Mouse (Mus musculus) large intestine, adult 2 months (tissue): ENCODE measurements around the gene Wdfy1. TPM values are rescaled to one million over a fixed set of nuclear protein-coding genes. Genes with fewer than 3 reads are reported as not detected.

Experiments used
- DNase-seq: peaks from one replicate; pipeline ENCODE4 v3.0.0-alpha.2; 2012; ENCODE audit warnings: low read depth, low spot score
- WGBS: fragments of 180-500 bp; shearing (Covaris S2); methylation state at CpG from one replicate; pipeline ENCODE4 v1.1.7; 2018; 5-methylcytosine and 5-hydroxymethylcytosine counted together
- polyA plus RNA-seq: library from polyadenylated mRNA; depleted of rRNA; stranded (reverse); fragments of >200 nt; gene quantifications from 2 replicates; pipeline ENCODE4 v1.2.3, GENCODE M21; 2012; rRNA removed

Gene Wdfy1
- polyA plus RNA-seq, 1 experiment: 27.0 TPM

DNA sequence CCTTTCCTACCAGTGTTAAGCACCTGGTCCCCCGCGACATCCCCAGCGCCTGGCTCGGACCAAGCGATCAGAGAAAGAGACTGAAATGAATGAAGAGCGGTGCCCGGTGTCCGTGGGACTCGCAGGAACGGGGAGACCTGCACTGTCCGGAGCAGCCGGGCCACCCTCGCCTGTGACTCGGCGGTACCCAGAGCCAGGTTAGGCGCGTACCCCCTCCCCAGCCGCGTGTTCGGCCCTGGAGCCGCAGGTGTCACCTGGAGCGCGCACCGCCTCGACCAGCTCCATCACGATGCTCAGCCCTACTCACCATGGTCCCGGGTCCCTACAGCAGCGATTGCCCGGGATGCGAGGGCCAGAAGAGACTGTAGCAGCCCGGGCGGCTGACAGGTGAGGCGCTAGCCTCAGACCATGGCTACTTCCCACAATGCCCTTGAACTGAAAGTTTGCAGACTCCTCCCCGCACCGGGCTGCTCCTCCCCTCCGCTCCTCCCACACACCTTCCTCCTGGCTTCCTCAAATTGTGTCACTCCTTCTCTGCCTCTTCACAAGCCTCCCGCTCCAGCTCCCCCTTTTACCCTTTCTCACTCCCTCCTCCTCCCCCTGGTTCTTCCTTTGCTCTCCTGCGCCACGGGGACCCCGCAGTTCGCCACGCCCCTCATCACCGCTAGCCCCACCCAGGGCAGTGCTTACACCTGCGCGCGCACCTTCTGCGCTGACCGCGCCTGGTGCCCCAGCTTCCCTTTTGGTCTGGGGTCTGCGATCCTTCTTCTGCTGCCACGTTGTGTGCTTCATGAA, 104.2 kb downstream of the Wdfy1 start, which contains the start of gene Ap1s3:
Gene Ap1s3, minus strand, starts transcription at position 430 of the 795 bp plus-strand sequence.
- under 1% methylated on average over 51 of the region's 51 CpGs for WGBS
- DNase-seq: peak; percentile 27

DNA sequence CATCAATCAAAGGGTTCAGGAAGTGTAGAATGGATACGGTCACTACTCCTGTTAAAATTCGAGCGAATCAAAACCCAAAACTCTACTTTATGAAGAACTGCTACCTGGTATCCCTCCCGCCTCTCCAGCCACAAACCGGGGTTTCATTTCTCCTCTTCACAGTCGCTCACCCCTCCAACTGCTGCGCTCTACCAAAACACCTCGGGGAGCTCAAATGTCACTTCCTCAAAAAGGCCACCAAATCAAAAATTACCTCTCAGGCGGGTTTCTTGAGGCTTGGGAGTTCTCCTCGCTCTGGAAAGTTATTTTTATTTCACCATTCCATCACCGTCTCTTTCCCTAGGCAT, 104.8 kb downstream of the Wdfy1 start:
- DNase-seq: no peak
- WGBS: 2% methylated on average over 11 of the region's 11 CpGs

DNA sequence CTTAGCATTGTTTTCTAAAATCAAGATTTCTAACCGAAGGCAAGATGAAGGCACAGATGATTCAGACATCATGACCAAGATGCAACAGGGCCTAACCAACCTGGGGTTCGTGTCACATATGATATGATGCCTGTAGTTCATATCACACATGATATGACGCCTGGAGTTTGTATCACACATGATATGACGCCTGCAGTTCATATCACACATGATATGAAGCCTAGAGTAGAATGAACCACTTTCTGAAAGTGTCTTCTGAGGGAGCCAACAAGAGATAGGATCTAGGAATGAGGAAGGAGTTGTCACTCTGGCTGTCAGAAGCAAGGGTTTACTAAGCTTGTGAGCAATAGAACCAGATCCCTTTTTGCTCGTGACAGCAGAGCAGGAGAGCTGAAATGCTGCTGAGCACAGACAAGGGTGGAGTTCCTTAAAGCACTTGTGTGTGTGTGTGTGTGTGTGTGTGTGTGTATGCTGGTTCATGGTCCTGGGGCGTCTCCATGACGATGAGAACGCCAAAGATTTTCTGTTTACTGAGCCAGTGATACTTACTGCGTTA, 106.4 kb downstream of the Wdfy1 start:
- 75% methylated on average over 9 of the region's 9 CpGs for WGBS
- no peak for DNase-seq

DNA sequence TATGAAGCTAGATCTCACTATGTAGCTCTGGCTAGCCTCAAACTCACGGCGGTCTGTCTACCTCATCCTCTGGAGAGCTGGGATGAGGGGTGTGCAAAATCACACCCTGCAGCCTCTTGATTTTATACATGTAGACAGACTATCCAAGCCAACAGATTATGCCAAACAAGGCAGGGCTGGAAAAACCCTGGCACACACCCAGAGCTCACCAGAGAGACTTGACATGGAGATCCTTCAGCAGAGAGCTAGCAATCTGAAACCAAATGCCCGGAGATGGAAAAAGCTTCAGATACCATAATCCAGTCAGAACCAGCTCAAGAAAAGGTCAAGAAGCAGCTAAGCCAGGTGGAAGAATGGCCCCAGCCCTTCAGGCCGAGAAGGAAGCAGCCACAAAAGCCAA, 111.0 kb downstream of the Wdfy1 start:
- 73% methylated on average over 4 of the region's 4 CpGs for WGBS
- no peak for DNase-seq

DNA sequence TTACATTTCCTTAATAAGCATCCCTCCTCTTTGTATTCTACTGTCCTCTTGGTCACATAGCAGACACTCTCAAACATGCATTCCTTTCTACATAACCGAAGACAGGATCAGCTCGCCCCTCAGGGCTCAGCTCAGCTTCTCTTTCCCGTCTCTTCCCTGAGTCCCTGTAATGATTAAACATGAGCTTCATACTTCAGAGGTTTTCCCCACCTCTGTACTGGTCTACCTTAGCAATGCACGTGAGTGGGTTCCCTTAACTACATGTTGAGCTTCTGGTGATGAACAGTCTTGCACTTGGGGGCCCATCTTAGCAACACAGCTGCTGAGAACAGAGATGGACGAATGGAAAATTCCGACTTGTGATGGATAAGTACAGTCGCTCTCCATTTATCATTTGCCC, 116.3 kb downstream of the Wdfy1 start:
- DNase-seq: no peak
- WGBS: 88% methylated on average over 7 of the region's 7 CpGs

DNA sequence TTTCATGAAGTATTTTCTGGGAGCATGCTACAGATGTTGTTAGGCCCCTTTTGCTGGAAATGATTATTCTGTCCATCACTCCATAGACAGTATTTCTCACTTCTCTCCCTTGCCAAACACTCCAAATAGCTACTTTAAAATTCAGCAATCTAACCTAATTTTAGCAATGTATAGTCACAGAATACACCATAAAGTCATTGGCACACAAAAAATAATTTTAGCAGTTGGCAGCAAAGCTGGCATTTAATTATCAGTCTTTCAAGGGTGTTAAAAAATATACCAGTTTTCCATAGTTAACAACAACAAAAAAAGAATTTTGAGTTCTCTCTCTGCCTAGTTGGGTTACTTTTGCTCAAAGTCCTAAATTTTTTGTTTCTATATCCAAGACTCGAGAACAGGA, 118.5 kb downstream of the Wdfy1 start:
- whole genome bisulfite sequencing: 72% methylated on average over 1 of the region's 1 CpGs
- no peak for DNase-seq

DNA sequence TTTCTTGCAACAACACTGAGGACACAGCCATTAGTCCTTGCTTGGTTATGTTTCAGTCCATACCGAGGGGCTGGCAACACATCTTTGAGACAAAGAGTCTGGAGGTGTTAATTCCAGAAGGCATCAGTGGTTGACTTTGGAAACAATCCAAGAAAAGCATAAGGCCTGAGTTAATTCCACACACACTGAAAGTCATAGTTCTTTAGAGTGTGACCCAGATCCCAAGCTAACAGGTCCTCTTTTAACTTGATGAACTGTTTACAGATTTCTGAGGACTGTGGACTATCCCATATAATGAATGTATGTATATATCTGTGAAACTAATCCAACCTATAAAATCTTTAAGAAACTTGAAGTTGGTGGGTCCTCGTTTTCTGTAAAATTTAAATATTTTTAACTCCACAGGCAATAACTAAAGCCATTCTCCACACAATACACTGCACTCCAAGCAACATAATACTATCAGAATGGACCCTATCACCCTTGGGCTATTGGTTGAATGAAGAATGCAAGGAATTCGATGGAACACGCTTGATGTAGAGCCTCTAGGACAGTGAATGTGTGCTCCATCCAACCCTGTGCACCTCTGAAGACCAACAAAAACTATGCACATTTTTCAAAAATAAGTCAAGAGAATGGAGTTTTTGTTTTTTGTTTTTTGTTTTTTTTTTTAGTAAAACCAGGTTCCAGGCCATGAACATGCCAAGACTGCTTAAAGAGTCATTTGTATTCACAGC, 120.0 kb downstream of the Wdfy1 start:
- no peak for DNase-seq
- WGBS: 70% methylated on average over 4 of the region's 4 CpGs

DNA sequence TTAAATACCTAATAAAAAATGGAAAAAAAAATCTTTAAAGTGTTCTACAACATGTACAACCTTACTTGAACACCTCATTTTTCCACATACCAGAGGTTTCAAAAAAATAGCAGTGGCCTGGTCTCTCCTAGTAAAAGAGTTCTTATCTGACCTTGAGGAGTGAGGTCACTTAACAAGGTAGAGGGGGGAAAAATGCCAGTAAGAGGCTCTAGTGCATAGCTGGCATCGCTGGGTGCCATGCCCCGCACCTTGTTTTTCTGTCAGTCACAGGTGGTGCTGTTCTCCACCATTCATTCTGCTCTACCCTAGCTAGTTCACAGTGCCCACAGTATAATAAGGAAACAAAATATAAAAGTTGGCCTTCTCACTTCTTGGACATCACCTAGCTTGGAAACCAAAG, 121.0 kb downstream of the Wdfy1 start:
- DNase-seq: no peak
- 87% methylated on average over 2 of the region's 2 CpGs for WGBS

Other genes with a start within 250 kb of the Wdfy1 start
- gene Ap1s3, start 104.2 kb downstream of the Wdfy1 start, polyA plus RNA-seq: 13.3 and 27.2 TPM in 2 replicates
- 10.1 and 12.1 TPM in 2 replicates for gene Mrpl44, start 125 bp downstream of the Wdfy1 start, polyA plus RNA-seq
- 5.7 and 6.0 TPM in 2 replicates for gene Serpine2, start 85.0 kb upstream of the Wdfy1 start, polyA plus RNA-seq